Mouse (Mus musculus) heart, postnatal 10 days (tissue): Measurements from ENCODE around the gene Exoc6b. TPM values are rescaled to one million over a fixed set of nuclear protein-coding genes. Genes with fewer than 3 reads are reported as not detected.
A peak's percentile ranks its signal among the peaks of the same experiment; 100 is the strongest.

Experiments used
- DNase-seq, 2 experiments: peaks; one replicate each; pipeline ENCODE4 v3.0.0; 2021
- intact Hi-C: fragments of 180-260 bp; cut with DNase I; formaldehyde crosslinking; loops from one replicate; pipeline ENCODE4 v1.15.1; 2025
- total RNA-seq, 2 experiments: library from RNA; stranded (reverse); gene quantifications; 2 replicates each; pipeline ENCODE4 v1.2.3; 2021

Exoc6b gene
- total RNA-seq, 2 experiments from 2014 or later: 21.8 to 24.2 TPM

- intact Hi-C loops: no loop called here
- no peak for DNase-seq
Measured at GRCm38 (mm10) chr6:84892926-84893772, 176.2 kb downstream of the Exoc6b start.

- intact Hi-C loops: no loop called here
- DNase-seq: no peak
Measured at GRCm38 (mm10) chr6:84886551-84886950, 182.8 kb downstream of the Exoc6b start.

GRCm38 (mm10) chr6:84885080-84885479 lies 184.2 kb downstream of the Exoc6b start:
- intact Hi-C loops: no loop called here
- DNase-seq: no peak

GRCm38 (mm10) chr6:84883720-84884119 lies 185.6 kb downstream of the Exoc6b start:
- intact Hi-C loops: no loop called here
- no peak for DNase-seq

GRCm38 (mm10) chr6:84882663-84883517 lies 186.4 kb downstream of the Exoc6b start:
- DNase-seq: no peak
- intact Hi-C loops: no loop called here

GRCm38 (mm10) chr6:84875869-84876268 lies 193.4 kb downstream of the Exoc6b start:
- intact Hi-C loops: no loop called here
- no peak for DNase-seq

GRCm38 (mm10) chr6:84867114-84867513 lies 202.2 kb downstream of the Exoc6b start:
- intact Hi-C loops: no loop called here
- DNase-seq: no peak

GRCm38 (mm10) chr6:84864625-84865024 lies 204.7 kb downstream of the Exoc6b start:
- DNase-seq: no peak
- intact Hi-C loops: loop anchor here (5.0 kb wide), 1 partner anchor 237 kb away; no protein-coding TSS in a partner anchor

- intact Hi-C loops: loop anchor here (5.0 kb wide), 1 partner anchor 237 kb away; no protein-coding TSS in a partner anchor
- DNase-seq: no peak
Measured at GRCm38 (mm10) chr6:84863816-84864375, 205.4 kb downstream of the Exoc6b start.

GRCm38 (mm10) chr6:84845665-84846064 lies 223.6 kb downstream of the Exoc6b start:
- no peak for DNase-seq
- intact Hi-C loops: no loop called here

- peak in 1 of 2 experiments; percentile 2 for DNase-seq
- intact Hi-C loops: no loop called here
Measured at GRCm38 (mm10) chr6:84841138-84841537, 228.2 kb downstream of the Exoc6b start.

- intact Hi-C loops: no loop called here
- no peak for DNase-seq
Measured at GRCm38 (mm10) chr6:84807546-84807945, 261.8 kb downstream of the Exoc6b start.

GRCm38 (mm10) chr6:84806132-84806730 lies 263.1 kb downstream of the Exoc6b start:
- no peak for DNase-seq
- intact Hi-C loops: no loop called here

- no peak for DNase-seq
- intact Hi-C loops: no loop called here
Measured at GRCm38 (mm10) chr6:84798736-84799135, 270.6 kb downstream of the Exoc6b start.

- DNase-seq: no peak
- intact Hi-C loops: no loop called here
Measured at GRCm38 (mm10) chr6:84783994-84784393, 285.3 kb downstream of the Exoc6b start.

GRCm38 (mm10) chr6:84779987-84780386 lies 289.3 kb downstream of the Exoc6b start:
- intact Hi-C loops: no loop called here

GRCm38 (mm10) chr6:84778970-84779369 lies 290.3 kb downstream of the Exoc6b start:
- intact Hi-C loops: no loop called here
- DNase-seq: no peak

More at GRCm38 (mm10) chr6:84779987-84780386, 289.3 kb downstream of the Exoc6b start:
- DNase-seq: no peak

- DNase-seq: no peak
- intact Hi-C loops: no loop called here
Measured at GRCm38 (mm10) chr6:84775908-84776307, 293.4 kb downstream of the Exoc6b start.

- intact Hi-C loops: no loop called here
- no peak for DNase-seq
Measured at GRCm38 (mm10) chr6:84755266-84755665, 314.0 kb downstream of the Exoc6b start.

- DNase-seq: no peak
- intact Hi-C loops: no loop called here
Measured at GRCm38 (mm10) chr6:84752806-84753420, 316.4 kb downstream of the Exoc6b start.
